Mouse (Mus musculus): ENCODE results near the gene Btnl9. TPM values are rescaled to one million over a fixed set of nuclear protein-coding genes. Genes with fewer than 3 reads are reported as not detected.

The Btnl9 gene
- total RNA-seq, 1 experiment: 0.09 TPM

GRCm38 (mm10) chr11:49203771-49204497 is 17.0 kb upstream of the Btnl9 start:
- no peaks in the 10 kb centered on the region for H3K36me3 ChIP-seq (ENCODE audit: control insufficient read depth, insufficient read depth, low read length, poor library complexity, severe bottlenecking)
- no peak for TF ChIP-seq ZNF384 (IDR thresholded peaks at IDR 0.05; ENCODE audit: low read depth, low read length)
- H3K27ac ChIP-seq (ENCODE audit: insufficient read depth, low read depth, low read length, poor library complexity, severe bottlenecking): peak overlapping the region; percentile 94
- peak overlapping the region; percentile 91 for H3K9ac ChIP-seq (ENCODE audit: insufficient read depth, low read depth, low read length, poor library complexity, severe bottlenecking)
- no peaks in the 10 kb centered on the region for H3K9me3 ChIP-seq (ENCODE audit: control insufficient read depth, insufficient read depth, low read depth, low read length)
- peaks cover 0 to 3% of the 10 kb centered on the region in 2 experiments; a peak in 2 of 4 replicates for H3K4me1 ChIP-seq (ENCODE audit: control insufficient read depth in 2 of 2, insufficient read depth in 2 of 2, low read length in 2 of 2, poor library complexity in 1 of 2)
- in situ Hi-C loops (cut with MboI; ENCODE audit: low sequenced_read_pairs in 2 of 2, unreplicated experiment in 2 of 2): no loop called here
- DNase-seq (ENCODE audit: low read depth, low spot score): peak; percentile 51
- peak overlapping the region; percentile 78 to 93 for H3K4me3 ChIP-seq (ENCODE audit: insufficient read depth in 1 of 2, low read depth in 1 of 2, low read length in 2 of 2, poor library complexity in 1 of 2, severe bottlenecking in 1 of 2)

GRCm38 (mm10) chr11:49203129-49203768 is 16.3 kb upstream of the Btnl9 start, which contains the start of gene Zfp62:
Gene Zfp62, plus strand, starts transcription at chr11:49203292.
- peak within 1 kb of the TSS; percentile 94 for H3K27ac ChIP-seq (ENCODE audit: insufficient read depth, low read depth, low read length, poor library complexity, severe bottlenecking)
- no peaks in the 10 kb centered on the region; the same call in 1 of the 2 replicates for H3K9me3 ChIP-seq (ENCODE audit: control insufficient read depth, insufficient read depth, low read depth, low read length)
- no peaks in the 10 kb centered on the region for H3K36me3 ChIP-seq (ENCODE audit: control insufficient read depth, insufficient read depth, low read length, poor library complexity, severe bottlenecking)
- in situ Hi-C loops (cut with MboI; ENCODE audit: low sequenced_read_pairs in 2 of 2, unreplicated experiment in 2 of 2): no loop called here
- TF ChIP-seq MAFK (IDR thresholded peaks at IDR 0.05; ENCODE audit: insufficient read depth, low read depth, low read length): no peak
- TF ChIP-seq HCFC1 (IDR thresholded peaks at IDR 0.05; ENCODE audit: borderline replicate concordance, insufficient read depth, low read length): peak; percentile 77; the same call in 1 of the 2 replicates
- H3K4me3 ChIP-seq (ENCODE audit: insufficient read depth in 1 of 2, low read depth in 1 of 2, low read length in 2 of 2, poor library complexity in 1 of 2, severe bottlenecking in 1 of 2): peak within 1 kb of the TSS; percentile 78 to 93
- peaks cover 0 to 3% of the 10 kb centered on the region in 2 experiments; a peak in 2 of 4 replicates for H3K4me1 ChIP-seq (ENCODE audit: control insufficient read depth in 2 of 2, insufficient read depth in 2 of 2, low read length in 2 of 2, poor library complexity in 1 of 2)
- DNase-seq (ENCODE audit: low read depth, low spot score): peak; percentile 85
- peak within 1 kb of the TSS; percentile 91 for H3K9ac ChIP-seq (ENCODE audit: insufficient read depth, low read depth, low read length, poor library complexity, severe bottlenecking)

- Histone ChIP-seq H3K9me3 (ENCODE audit: control insufficient read depth, insufficient read depth, low read depth, low read length) (no peaks in the 10 kb centered on the region; the same call in 1 of the 2 replicates), H3K27ac (ENCODE audit: insufficient read depth, low read depth, low read length, poor library complexity, severe bottlenecking) (peak overlapping the region; percentile 94; the same call in 1 of the 2 replicates), H3K9ac (ENCODE audit: insufficient read depth, low read depth, low read length, poor library complexity, severe bottlenecking) (peak overlapping the region; percentile 91), H3K4me3 (ENCODE audit: insufficient read depth in 1 of 2, low read depth in 1 of 2, low read length in 2 of 2, poor library complexity in 1 of 2, severe bottlenecking in 1 of 2) (peak overlapping the region; percentile 78 to 93), H3K36me3 (ENCODE audit: control insufficient read depth, insufficient read depth, low read length, poor library complexity, severe bottlenecking) (no peaks in the 10 kb centered on the region), H3K4me1 (ENCODE audit: control insufficient read depth in 2 of 2, insufficient read depth in 2 of 2, low read length in 2 of 2, poor library complexity in 1 of 2) (peaks cover 0 to 3% of the 10 kb centered on the region in 2 experiments; a peak in 2 of 4 replicates)
- in situ Hi-C loops (cut with MboI; ENCODE audit: low sequenced_read_pairs in 2 of 2, unreplicated experiment in 2 of 2): no loop called here
- TF ChIP-seq ZNF384 (IDR thresholded peaks at IDR 0.05; ENCODE audit: low read depth, low read length) (no peak), CHD2 (IDR thresholded peaks at IDR 0.05; ENCODE audit: low read depth, low read length) (no peak), MAFK (IDR thresholded peaks at IDR 0.05; ENCODE audit: insufficient read depth, low read depth, low read length) (no peak), HCFC1 (IDR thresholded peaks at IDR 0.05; ENCODE audit: borderline replicate concordance, insufficient read depth, low read length) (no peak), ZC3H11A (IDR thresholded peaks at IDR 0.05; ENCODE audit: borderline replicate concordance, low read depth, low read length) (no peak)
- no peak for DNase-seq (ENCODE audit: low read depth, low spot score)
Measured at GRCm38 (mm10) chr11:49202523-49203061, 15.6 kb upstream of the Btnl9 start.

- no peak for DNase-seq (ENCODE audit: low read depth, low spot score)
Measured at GRCm38 (mm10) chr11:49202071-49202470, 15.1 kb upstream of the Btnl9 start.

More at GRCm38 (mm10) chr11:49202071-49202470, 15.1 kb upstream of the Btnl9 start:
- no peak for TF ChIP-seq HCFC1 (IDR thresholded peaks at IDR 0.05; ENCODE audit: borderline replicate concordance, insufficient read depth, low read length)
- Histone ChIP-seq H3K9ac (ENCODE audit: insufficient read depth, low read depth, low read length, poor library complexity, severe bottlenecking) (peak overlapping the region; percentile 91; the same call in 1 of the 2 replicates), H3K9me3 (ENCODE audit: control insufficient read depth, insufficient read depth, low read depth, low read length) (no peaks in the 10 kb centered on the region; the same call in 1 of the 2 replicates), H3K4me3 (ENCODE audit: insufficient read depth in 1 of 2, low read depth in 1 of 2, low read length in 2 of 2, poor library complexity in 1 of 2, severe bottlenecking in 1 of 2) (peak overlapping the region; percentile 78 to 93), H3K36me3 (ENCODE audit: control insufficient read depth, insufficient read depth, low read length, poor library complexity, severe bottlenecking) (no peaks in the 10 kb centered on the region), H3K4me1 (ENCODE audit: control insufficient read depth in 2 of 2, insufficient read depth in 2 of 2, low read length in 2 of 2, poor library complexity in 1 of 2) (peaks cover 0 to 3% of the 10 kb centered on the region in 2 experiments; a peak in 2 of 4 replicates), H3K27ac (ENCODE audit: insufficient read depth, low read depth, low read length, poor library complexity, severe bottlenecking) (no peak overlapping the region)
- in situ Hi-C loops (cut with MboI; ENCODE audit: low sequenced_read_pairs in 2 of 2, unreplicated experiment in 2 of 2): no loop called here
